Mouse (Mus musculus): ENCODE results near the gene Krtap16-1.

Gene Krtap16-1

GRCm38 (mm10) chr11:99986180-99986647 lies at the start of gene Krtap16-1:
Krtap16-1 (minus strand) TSS chr11:99986597.
- CTCF ChIA-PET = no interaction called here

GRCm38 (mm10) chr11:100029768-100030167 lies 43.4 kb upstream of the Krtap16-1 start, which contains the start of gene Krt33b:
Krt33b (minus strand) TSS chr11:100029868.
- CTCF ChIA-PET = interaction anchor here (0.6 kb wide), 1 partner anchor 329 kb away, joined by 7 read pairs; no protein-coding TSS in a partner anchor

GRCm38 (mm10) chr11:100021438-100021837 lies 35.0 kb upstream of the Krtap16-1 start:
- CTCF ChIA-PET = no interaction called here

GRCm38 (mm10) chr11:100019466-100019865 lies 33.1 kb upstream of the Krtap16-1 start:
- CTCF ChIA-PET = no interaction called here

- CTCF ChIA-PET = interaction anchor here (1.0 kb wide), 1 partner anchor 10 kb away, joined by 3 read pairs; no protein-coding TSS in a partner anchor
These were observed 29.7 kb upstream of the Krtap16-1 start, which contains the start of gene Krt33a for GRCm38 (mm10) chr11:100016112-100016511. Krt33a (minus strand) TSS chr11:100016212.

- CTCF ChIA-PET = no interaction called here
These were observed 27.3 kb upstream of the Krtap16-1 start for GRCm38 (mm10) chr11:100013691-100014171.

- CTCF ChIA-PET = no interaction called here
These were observed 24.3 kb upstream of the Krtap16-1 start for GRCm38 (mm10) chr11:100010682-100011081.

- CTCF ChIA-PET = no interaction called here
These were observed 21.9 kb upstream of the Krtap16-1 start for GRCm38 (mm10) chr11:100008336-100008735.

- CTCF ChIA-PET = no interaction called here
These were observed 20.2 kb upstream of the Krtap16-1 start for GRCm38 (mm10) chr11:100006624-100007023.

- CTCF ChIA-PET = interaction anchor here (0.6 to 0.9 kb wide), 2 partner anchors 10 to 630 kb away, joined by 3 read pairs; partner anchors contain the start of gene Krt33a
These were observed 19.5 kb upstream of the Krtap16-1 start for GRCm38 (mm10) chr11:100005905-100006304.

GRCm38 (mm10) chr11:100004846-100005245 lies 18.4 kb upstream of the Krtap16-1 start:
- CTCF ChIA-PET = no interaction called here

GRCm38 (mm10) chr11:99999091-99999490 lies 12.7 kb upstream of the Krtap16-1 start:
- CTCF ChIA-PET = no interaction called here

GRCm38 (mm10) chr11:99994384-99994661 lies 7.9 kb upstream of the Krtap16-1 start:
- CTCF ChIA-PET = no interaction called here

GRCm38 (mm10) chr11:99993620-99994383 lies 7.4 kb upstream of the Krtap16-1 start, which contains the start of gene Krtap17-1:
Krtap17-1 (minus strand) TSS chr11:99993994.
- CTCF ChIA-PET = no interaction called here

GRCm38 (mm10) chr11:99990571-99990970 lies 4.2 kb upstream of the Krtap16-1 start:
- CTCF ChIA-PET = no interaction called here

GRCm38 (mm10) chr11:99989881-99990405 lies 3.5 kb upstream of the Krtap16-1 start:
- CTCF ChIA-PET = no interaction called here

GRCm38 (mm10) chr11:99988530-99988929 lies 2.1 kb upstream of the Krtap16-1 start:
- CTCF ChIA-PET = no interaction called here

GRCm38 (mm10) chr11:99985291-99986092 lies 905 bp downstream of the Krtap16-1 start:
- CTCF ChIA-PET = no interaction called here

- CTCF ChIA-PET = no interaction called here
These were observed 3.0 kb downstream of the Krtap16-1 start for GRCm38 (mm10) chr11:99983442-99983841.

- CTCF ChIA-PET = no interaction called here
These were observed 3.7 kb downstream of the Krtap16-1 start for GRCm38 (mm10) chr11:99982731-99983130.

- CTCF ChIA-PET = no interaction called here
These were observed 7.4 kb downstream of the Krtap16-1 start, which contains the start of gene Krtap29-1 for GRCm38 (mm10) chr11:99978953-99979352. Krtap29-1 (minus strand) TSS chr11:99979053.

GRCm38 (mm10) chr11:99965961-99966360 lies 20.4 kb downstream of the Krtap16-1 start:
- CTCF ChIA-PET = no interaction called here
